Mouse (Mus musculus) stomach, embryonic 16.5 days (tissue): ENCODE data around the gene Tm4sf5. TPM values are rescaled to one million over a fixed set of nuclear protein-coding genes. Genes with fewer than 3 reads are reported as not detected.

Experiments used
- ATAC-seq: fragments of 200-750 bp; cut with Nextera tagmentation; 2 replicates; pipeline ENCODE4 v1.8.0; 2017; ENCODE audit warnings: moderate number of reproducible peaks, moderate TSS enrichment; ENCODE audit not compliant: insufficient read depth, low FRiP score
- H3K27ac ChIP-seq: fragments of 300-500 bp; sonication (generic); 2 replicates; pipeline ENCODE4 v1.5.1; 2014; ENCODE audit warnings: low read length
- H3K27me3 ChIP-seq: fragments of 300-500 bp; sonication (generic); 2 replicates; pipeline ENCODE4 v1.6.1; 2014; ENCODE audit warnings: low read length, control low read depth, mixed read lengths; ENCODE audit not compliant: control insufficient read depth, insufficient read depth
- H3K36me3 ChIP-seq: fragments of 300-500 bp; sonication (generic); 2 replicates; pipeline ENCODE4 v1.6.1; 2014; ENCODE audit warnings: low read length; ENCODE audit not compliant: control insufficient read depth, insufficient read depth
- H3K4me1 ChIP-seq: fragments of 300-500 bp; sonication (generic); 2 replicates; pipeline ENCODE4 v1.6.1; 2014; ENCODE audit warnings: low read length, control low read depth, mixed read lengths; ENCODE audit not compliant: control insufficient read depth, insufficient read depth
- H3K4me2 ChIP-seq: fragments of 300-500 bp; sonication (generic); 2 replicates; pipeline ENCODE4 v1.6.1; 2014; ENCODE audit warnings: low read depth, low read length, mixed read lengths
- H3K4me3 ChIP-seq: fragments of 300-500 bp; sonication (generic); replicated peaks from 2 replicates; pipeline ENCODE4 v1.5.1; 2014; ENCODE audit warnings: mild to moderate bottlenecking, low read length
- H3K9ac ChIP-seq: fragments of 300-500 bp; sonication (generic); 2 replicates; pipeline ENCODE4 v1.6.1; 2014; ENCODE audit warnings: low read length
- H3K9me3 ChIP-seq: fragments of 300-500 bp; sonication (generic); replicated peaks from 2 replicates; pipeline ENCODE4 v1.6.1; 2016; ENCODE audit warnings: low read length, control low read depth; ENCODE audit not compliant: control insufficient read depth
- WGBS: fragments of 180-500 bp; shearing (Covaris S2); extraction: QIAGEN DNeasy Blood & Tissue Kit; methylation state at CpG from one replicate; pipeline ENCODE4 v1.1.7; 2014; 5-methylcytosine and 5-hydroxymethylcytosine counted together
- polyA plus RNA-seq: library from polyadenylated mRNA; unstranded; fragments of >200 nt; fragmentation: Nextera tagmentation; extraction: Ambion mirVana; gene quantifications from 2 replicates; pipeline ENCODE4 v1.2.1, GENCODE M21; 2015

The Tm4sf5 gene
- polyA plus RNA-seq, 1 experiment from 2014 or later: 58.3 TPM

DNA sequence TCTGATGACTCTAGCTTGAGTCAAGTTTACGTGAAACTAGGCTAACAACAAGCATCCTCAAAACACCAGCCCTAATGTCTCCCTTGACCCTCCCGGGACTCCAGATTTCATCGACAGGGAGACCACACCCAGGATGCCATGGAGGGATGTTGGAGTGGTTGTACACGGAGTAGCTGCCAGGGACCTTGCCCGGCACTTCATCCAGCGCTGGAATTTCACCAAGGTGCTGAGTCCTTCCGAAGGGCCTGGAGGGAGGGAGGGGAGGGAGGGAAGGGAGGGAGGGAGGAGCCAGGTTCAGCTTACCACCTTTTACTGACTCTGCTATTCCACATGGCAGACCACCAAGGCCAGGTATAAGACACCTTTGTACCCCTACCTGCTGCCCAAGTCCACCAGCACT, 48.9 kb downstream of the Tm4sf5 start:
- 18% methylated on average over 7 of the region's 7 CpGs for WGBS
- Histone ChIP-seq H3K4me2 (no peak overlapping the region), H3K27me3 (no peaks in the 10 kb centered on the region), H3K9me3 (no peaks in the 10 kb centered on the region), H3K27ac (no peak overlapping the region), H3K4me1 (no peaks in the 10 kb centered on the region), H3K4me3 (no peak overlapping the region), H3K9ac (no peak overlapping the region), H3K36me3 (no peaks in the 10 kb centered on the region)
- ATAC-seq: no peak

DNA sequence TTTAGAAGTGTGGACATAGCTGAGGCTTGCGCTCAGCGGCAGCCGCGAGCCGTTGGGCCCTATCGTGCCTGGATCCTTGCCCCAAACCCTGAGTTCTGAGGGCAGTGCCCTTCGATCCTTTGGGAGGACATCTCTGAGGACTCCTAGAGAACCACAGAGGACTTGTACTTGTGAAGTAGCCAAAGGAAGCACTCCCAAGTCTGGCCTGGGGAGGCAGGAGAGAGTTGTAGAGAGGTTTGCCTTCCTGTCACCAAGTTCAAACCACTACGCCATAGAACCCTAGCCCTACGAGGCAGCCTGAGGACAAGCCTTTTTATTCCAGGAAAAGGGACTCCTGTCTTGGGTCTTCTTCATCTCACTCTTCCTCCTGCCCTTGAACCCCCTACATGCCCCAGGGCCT, 52.5 kb downstream of the Tm4sf5 start:
- Histone ChIP-seq H3K36me3 (no peaks in the 10 kb centered on the region), H3K27me3 (no peaks in the 10 kb centered on the region), H3K27ac (no peak overlapping the region), H3K4me1 (peaks cover 7% of the 10 kb centered on the region), H3K4me2 (no peak overlapping the region), H3K4me3 (no peak overlapping the region), H3K9me3 (no peaks in the 10 kb centered on the region), H3K9ac (no peak overlapping the region)
- 87% methylated on average over 9 of the region's 9 CpGs for WGBS
- no peak for ATAC-seq

Other genes with a start within 250 kb of the Tm4sf5 start
- 17.8 and 21.0 TPM in 2 replicates for gene Alox12, start 249.9 kb upstream of the Tm4sf5 start, polyA plus RNA-seq
- not detected in 2 replicates for gene Alox12e, start 182.6 kb upstream of the Tm4sf5 start, polyA plus RNA-seq
- gene Alox15, start 153.2 kb upstream of the Tm4sf5 start, polyA plus RNA-seq: 12.7 and 19.7 TPM in 2 replicates
- gene Pelp1, start 95.2 kb upstream of the Tm4sf5 start, polyA plus RNA-seq: 32.0 and 32.2 TPM in 2 replicates
- 14.7 and 14.8 TPM in 2 replicates for gene Arrb2, start 72.6 kb upstream of the Tm4sf5 start, polyA plus RNA-seq
- gene Med11, start 53.3 kb upstream of the Tm4sf5 start, polyA plus RNA-seq: 37.4 and 37.9 TPM in 2 replicates
- gene Zmynd15, start 45.8 kb upstream of the Tm4sf5 start, polyA plus RNA-seq: 0.45 and 0.97 TPM in 2 replicates
- 9.0 and 10.5 TPM in 2 replicates for gene Cxcl16, start 45.3 kb upstream of the Tm4sf5 start, polyA plus RNA-seq
- gene Vmo1, start 9.4 kb downstream of the Tm4sf5 start, polyA plus RNA-seq: 0.36 and 0.92 TPM in 2 replicates
- 1.9 and 2.0 TPM in 2 replicates for gene Gltpd2, start 14.0 kb downstream of the Tm4sf5 start, polyA plus RNA-seq
- 614 and 657 TPM in 2 replicates for gene Psmb6, start 20.1 kb downstream of the Tm4sf5 start, polyA plus RNA-seq
- not detected in 2 replicates for gene Gm40193, start 27.7 kb downstream of the Tm4sf5 start, polyA plus RNA-seq
- 17.8 and 21.5 TPM in 2 replicates for gene Pld2, start 34.8 kb downstream of the Tm4sf5 start, polyA plus RNA-seq
- 12.5 and 13.0 TPM in 2 replicates for gene Mink1, start 57.6 kb downstream of the Tm4sf5 start, polyA plus RNA-seq
- not detected in 2 replicates for gene 4930544D05Rik, start 110.6 kb downstream of the Tm4sf5 start, polyA plus RNA-seq
- gene Chrne, start 114.0 kb downstream of the Tm4sf5 start, polyA plus RNA-seq: 0.37 TPM in 1 of 2 replicates, not detected in the other
- 0.16 and 0.19 TPM in 2 replicates for gene Gp1ba, start 133.9 kb downstream of the Tm4sf5 start, polyA plus RNA-seq
- gene Rnf167, start 142.0 kb downstream of the Tm4sf5 start, polyA plus RNA-seq: 104 and 111 TPM in 2 replicates
- 163 and 169 TPM in 2 replicates for gene Slc25a11, start 142.2 kb downstream of the Tm4sf5 start, polyA plus RNA-seq
- gene Pfn1, start 149.4 kb downstream of the Tm4sf5 start, polyA plus RNA-seq: 1,820 and 1,821 TPM in 2 replicates
- 19.3 and 126 TPM in 2 replicates for gene Eno3, start 152.0 kb downstream of the Tm4sf5 start, polyA plus RNA-seq
- 148 and 149 TPM in 2 replicates for gene Spag7, start 164.2 kb downstream of the Tm4sf5 start, polyA plus RNA-seq
- gene Camta2, start 182.9 kb downstream of the Tm4sf5 start, polyA plus RNA-seq: 14.2 and 15.8 TPM in 2 replicates
- 1.3 and 1.5 TPM in 2 replicates for gene Inca1, start 194.9 kb downstream of the Tm4sf5 start, polyA plus RNA-seq
- gene Kif1c, start 195.3 kb downstream of the Tm4sf5 start, polyA plus RNA-seq: 2.6 and 3.0 TPM in 2 replicates